Mouse (Mus musculus) gastrocnemius, postnatal 25 days (tissue): Measurements from ENCODE around the gene Ccdc136. TPM values are rescaled to one million over a fixed set of nuclear protein-coding genes. Genes with fewer than 3 reads are reported as not detected.
A peak's percentile ranks its signal among the peaks of the same experiment; 100 is the strongest.

Experiments
- DNase-seq: peaks from one replicate; pipeline ENCODE4 v3.0.0; 2022
- microRNA-seq, 2 experiments: library from miRNA; unstranded; fragments of <30 nt; microRNA quantifications; one replicate each; pipeline ENCODE4 v1.2.0; 2021; ENCODE audit warnings: borderline replicate concordance in 2 of 2
- total RNA-seq, 2 experiments: library from RNA; stranded (reverse); gene quantifications; 1 replicate in 1 of 2; 2 replicates in 1 of 2; pipeline ENCODE4 v1.2.3; 2021

Gene Ccdc136
- total RNA-seq, 2 experiments from 2014 or later = 8.0 to 14.1 TPM

GRCm38 (mm10) chr6:29439251-29439650 is 43.1 kb downstream of the Ccdc136 start:
- peak; percentile 76 for DNase-seq

- DNase-seq = no peak
Measured at GRCm38 (mm10) chr6:29439789-29440188, 43.7 kb downstream of the Ccdc136 start.

- no peak for DNase-seq
Measured at GRCm38 (mm10) chr6:29444773-29445172, 48.7 kb downstream of the Ccdc136 start.

DNA sequence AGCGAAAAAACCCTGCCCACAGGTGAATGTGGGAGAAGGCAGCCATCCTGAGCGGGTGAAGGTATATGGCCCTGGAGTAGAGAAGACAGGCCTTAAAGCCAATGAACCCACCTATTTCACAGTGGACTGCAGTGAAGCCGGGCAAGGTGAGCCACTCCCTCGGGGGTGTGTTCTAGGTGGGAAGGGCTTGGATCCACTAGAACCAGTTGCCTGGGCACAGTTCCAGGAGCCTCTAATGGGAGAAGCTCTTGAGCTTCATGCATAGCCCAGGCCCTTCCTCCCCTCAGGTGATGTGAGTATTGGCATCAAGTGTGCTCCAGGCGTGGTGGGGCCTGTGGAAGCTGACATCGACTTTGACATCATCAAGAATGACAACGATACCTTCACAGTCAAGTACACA is 49.2 kb downstream of the Ccdc136 start:
- DNase-seq = no peak

DNA sequence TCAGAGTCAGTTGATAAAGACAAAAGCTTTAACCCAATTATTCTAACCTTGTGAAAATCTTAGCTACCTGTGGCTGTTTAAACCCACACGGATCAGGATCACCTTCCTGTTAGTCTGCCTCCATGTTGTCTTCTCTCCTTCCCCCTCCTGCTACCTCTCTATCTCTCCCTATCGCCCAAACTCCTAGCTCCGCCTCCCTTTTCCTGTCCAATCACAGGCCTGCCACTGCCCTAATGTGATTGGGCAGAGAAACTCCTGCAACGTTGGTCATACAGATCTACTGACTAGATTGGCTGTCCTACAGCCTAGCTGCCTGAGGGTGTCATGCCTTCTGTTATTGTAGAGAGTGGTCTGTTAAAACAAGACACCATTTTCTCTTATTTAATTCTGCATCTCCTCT is 53.7 kb downstream of the Ccdc136 start:
- no peak for DNase-seq

GRCm38 (mm10) chr6:29450667-29451066 is 54.6 kb downstream of the Ccdc136 start:
- DNase-seq = no peak

DNA sequence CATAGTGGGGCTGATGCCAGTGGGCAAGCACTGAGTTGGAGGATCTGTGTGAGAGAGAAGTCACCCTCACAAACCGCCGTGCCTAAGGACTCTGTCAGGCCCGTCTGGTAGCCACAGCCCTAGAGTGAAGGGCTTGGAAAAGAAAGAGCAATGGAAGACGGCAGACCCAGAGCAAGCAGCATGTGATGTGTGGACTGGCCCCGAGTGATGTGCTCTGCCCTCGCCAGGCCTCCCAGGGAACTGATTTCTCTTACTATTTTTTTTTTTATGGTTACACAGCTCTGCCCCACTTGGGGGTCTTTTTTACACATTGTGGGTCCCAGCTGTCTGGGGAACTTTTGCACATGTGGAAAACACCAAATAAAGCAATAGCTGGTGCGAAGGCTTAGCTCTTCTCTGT is 65.4 kb downstream of the Ccdc136 start:
- DNase-seq = no peak

- DNase-seq = no peak
Measured at GRCm38 (mm10) chr6:29463388-29463787, 67.3 kb downstream of the Ccdc136 start.

DNA sequence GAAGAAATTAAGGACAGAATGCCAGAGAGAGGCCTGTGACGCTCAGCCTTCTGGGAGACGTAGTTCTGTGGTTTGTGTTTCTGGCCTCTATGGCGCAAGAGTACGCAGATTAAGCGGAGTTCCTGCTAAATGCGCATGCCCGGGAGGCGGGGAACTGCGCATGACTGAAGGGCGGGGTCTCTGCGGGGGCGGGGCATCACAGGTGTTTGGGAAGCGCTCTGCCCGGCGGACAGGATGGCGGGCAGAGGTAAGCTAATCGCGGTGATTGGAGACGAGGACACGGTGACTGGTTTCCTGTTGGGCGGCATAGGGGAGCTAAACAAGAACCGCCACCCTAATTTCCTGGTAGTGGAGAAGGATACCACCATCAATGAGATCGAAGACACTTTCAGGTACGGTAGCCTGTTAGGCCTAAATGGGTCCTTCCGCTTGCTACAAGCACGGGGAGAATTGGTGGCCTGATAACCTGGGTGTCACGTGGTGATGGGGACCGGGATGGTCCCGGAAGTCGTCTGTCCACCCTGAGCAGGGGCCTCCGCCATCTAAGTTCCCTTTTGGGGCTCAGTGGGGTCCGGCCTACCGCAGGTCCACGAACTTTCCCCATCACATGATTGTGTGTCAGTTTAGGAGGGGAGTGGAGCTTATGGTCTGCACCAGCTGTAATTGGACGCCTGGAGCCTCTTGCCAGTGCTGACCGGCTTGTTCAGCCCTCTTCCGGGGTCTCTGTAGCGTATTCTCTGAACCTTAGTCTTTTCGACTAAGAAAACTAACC is 71.7 kb downstream of the Ccdc136 start, which contains the start of gene Atp6v1f:
Atp6v1f (plus strand) TSS at position 136 of the 772 bp plus-strand sequence.
- peak; percentile 92 for DNase-seq

DNA sequence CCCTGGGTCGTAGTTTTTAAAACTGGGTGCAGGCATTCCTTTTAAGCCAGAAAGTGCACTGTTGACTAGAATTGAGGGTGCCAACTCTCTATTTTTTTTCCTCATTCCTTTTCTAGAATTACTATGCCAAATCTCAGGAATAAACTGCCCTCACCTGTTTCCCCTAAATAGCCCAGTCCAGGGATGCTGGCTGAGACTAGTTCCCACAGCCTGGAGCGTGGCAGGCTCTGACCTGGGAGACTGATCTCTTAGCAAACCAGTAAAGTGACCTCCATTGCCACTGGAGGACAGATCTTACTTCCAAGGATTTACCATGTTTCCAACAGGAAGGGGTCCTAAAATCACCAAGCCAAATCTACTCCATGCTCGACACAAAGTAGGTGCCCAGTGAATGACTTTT is 72.7 kb downstream of the Ccdc136 start:
- no peak for DNase-seq

- no peak for DNase-seq
Measured at GRCm38 (mm10) chr6:29471137-29471536, 75.0 kb downstream of the Ccdc136 start, which contains the start of gene Atp6v1fnb. Gene Atp6v1fnb, plus strand, starts transcription at chr6:29471437.

GRCm38 (mm10) chr6:29473941-29474691 is 78.0 kb downstream of the Ccdc136 start:
- DNase-seq = peak; percentile 69

GRCm38 (mm10) chr6:29474736-29475135 is 78.6 kb downstream of the Ccdc136 start:
- DNase-seq = no peak

Small RNA genes lying within 50 kb of the gene (microRNA-seq; reads per million reads assigned to microRNA genes)
- gene Gm26220 (0 reads per million in 2 experiments), gene Gm44354 (0 reads per million in 2 experiments)

Other genes starting within 250 kb of the Ccdc136 start
- 10 to 100 TPM; 13.7 to 14.1 TPM for gene Rbm28, start 231.3 kb upstream of the Ccdc136 start, total RNA-seq
- gene Prrt4, start 216.7 kb upstream of the Ccdc136 start, total RNA-seq = 1 to 10 TPM in 1 of 2 experiments, under 1 TPM in 1; 0.97 to 1.1 TPM
- 10 to 100 TPM; 13.6 to 15.5 TPM for gene Impdh1, start 179.9 kb upstream of the Ccdc136 start, total RNA-seq
- gene Hilpda, start 123.8 kb upstream of the Ccdc136 start, total RNA-seq = 1 to 10 TPM; 3.5 to 4.2 TPM
- not detected for gene Fam71f2, start 116.7 kb upstream of the Ccdc136 start, total RNA-seq
- not detected for gene Fam71f1, start 77.2 kb upstream of the Ccdc136 start, total RNA-seq
- 100 to 1,000 TPM in 1 of 2 experiments, 10 to 100 TPM in 1; 99.7 to 108 TPM for gene Calu, start 48.2 kb upstream of the Ccdc136 start, total RNA-seq
- under 1 TPM; 0.13 to 0.32 TPM for gene Opn1sw, start 7.8 kb upstream of the Ccdc136 start, total RNA-seq
- 100 to 1,000 TPM; 420 to 954 TPM for gene Flnc, start 36.9 kb downstream of the Ccdc136 start, total RNA-seq
- 100 to 1,000 TPM in 1 of 2 experiments, 10 to 100 TPM in 1; 90.2 to 102 TPM for gene Atp6v1f, start 71.4 kb downstream of the Ccdc136 start, total RNA-seq
- not detected for gene Atp6v1fnb, start 75.1 kb downstream of the Ccdc136 start, total RNA-seq
- 1 to 10 TPM; 5.1 to 5.7 TPM for gene Kcp, start 111.6 kb downstream of the Ccdc136 start, total RNA-seq
- 1 to 10 TPM; 1.4 to 8.5 TPM for gene Irf5, start 130.3 kb downstream of the Ccdc136 start, total RNA-seq
- gene Tnpo3, start 213.6 kb downstream of the Ccdc136 start, total RNA-seq = 10 to 100 TPM; 28.5 to 30.8 TPM